Mouse (Mus musculus): Measurements from ENCODE around the gene Stat4.

The Stat4 gene

DNA sequence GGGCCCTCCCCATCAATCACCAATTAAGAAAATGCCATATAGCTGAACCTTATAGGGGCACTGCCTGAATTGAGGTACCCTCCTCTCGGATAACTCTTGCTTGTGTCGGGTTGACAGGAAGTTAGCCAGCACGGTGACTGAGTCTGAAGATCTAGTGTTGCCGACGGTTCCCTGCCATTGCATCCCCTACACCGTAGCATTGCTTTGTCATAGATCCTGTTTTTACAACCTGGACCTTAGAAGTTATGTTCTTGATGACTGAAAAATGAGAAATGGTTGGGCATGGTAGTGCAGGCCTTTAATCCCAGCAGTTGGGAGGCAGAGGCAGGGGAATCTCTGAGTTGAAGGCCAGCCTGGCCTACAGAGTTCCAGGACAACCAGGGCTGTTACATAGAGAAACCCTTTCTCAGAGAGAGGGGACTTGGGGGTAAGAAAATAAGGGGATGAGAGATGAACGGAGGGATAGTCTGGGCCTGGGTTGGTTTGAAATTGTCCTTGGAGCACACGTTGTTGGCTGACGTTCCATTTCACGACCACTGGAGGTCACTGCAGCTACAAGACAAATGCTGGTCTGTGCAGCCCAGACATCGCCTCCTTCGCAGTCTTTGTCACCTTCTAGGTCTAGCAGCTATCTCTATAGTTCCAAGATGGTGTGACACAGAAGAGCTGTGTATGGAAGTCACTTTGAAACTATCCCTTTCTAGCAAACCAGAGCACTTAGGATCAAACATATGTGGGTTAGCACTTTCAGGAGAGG, 159.4 kb downstream of the Stat4 start:
- DNase-seq (ENCODE audit: low spot score) = peak; percentile 82

DNA sequence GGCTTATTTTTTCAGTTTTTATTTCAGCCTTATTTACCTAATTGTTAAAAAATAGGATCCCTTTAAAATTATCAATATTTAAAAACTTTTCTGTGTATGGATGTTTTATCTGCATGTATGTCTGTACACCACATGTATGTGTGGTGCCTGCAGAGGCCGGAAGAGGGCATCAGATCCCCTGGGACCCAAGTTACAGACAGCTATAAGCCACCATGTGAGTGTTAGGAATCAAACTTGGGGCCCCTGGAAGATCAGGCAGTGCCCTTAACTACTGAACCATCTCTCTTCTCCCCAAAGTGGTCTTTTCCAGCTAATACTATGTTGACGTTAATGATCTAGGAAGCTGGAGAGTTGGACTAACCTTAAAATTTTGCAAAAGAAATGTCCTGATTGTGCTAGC, 160.5 kb downstream of the Stat4 start:
- no peak for DNase-seq (ENCODE audit: low spot score)

DNA sequence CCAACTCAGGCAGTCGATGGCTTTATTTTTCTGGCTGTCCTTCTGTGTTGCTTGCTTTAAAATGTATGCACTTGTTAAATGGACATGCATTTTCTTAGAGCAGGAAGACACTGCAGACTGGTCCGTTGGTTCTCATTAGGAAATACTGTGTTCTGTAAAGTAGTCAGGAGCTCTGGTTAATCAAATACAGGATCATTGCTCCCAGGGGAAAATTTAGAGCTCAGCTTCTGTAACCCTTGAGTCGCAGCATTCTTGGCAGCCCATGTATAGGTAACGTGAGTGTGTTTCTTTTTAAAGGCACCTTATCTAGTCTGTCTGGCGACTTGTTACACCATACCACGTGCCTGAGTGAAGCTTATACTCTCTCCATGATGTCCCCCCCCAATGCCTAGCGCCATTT, 161.2 kb downstream of the Stat4 start:
- DNase-seq (ENCODE audit: low spot score) = no peak

DNA sequence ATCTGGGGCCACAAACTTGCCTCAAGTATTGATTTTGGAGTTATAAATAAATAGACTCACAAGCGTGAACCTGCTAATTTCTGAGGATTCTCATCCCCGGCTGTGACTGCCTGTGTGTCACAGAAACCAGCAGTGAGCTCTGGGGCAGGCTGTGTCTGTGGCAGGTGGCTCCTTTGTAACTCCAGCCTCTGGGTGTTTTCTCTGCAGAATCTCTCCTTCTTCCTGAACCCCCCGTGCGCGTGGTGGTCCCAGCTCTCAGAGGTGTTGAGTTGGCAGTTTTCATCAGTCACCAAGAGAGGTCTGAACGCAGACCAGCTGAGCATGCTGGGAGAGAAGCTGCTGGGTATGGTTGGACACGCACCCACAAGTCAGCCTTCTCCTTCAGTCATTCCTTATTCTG, 161.7 kb downstream of the Stat4 start:
- DNase-seq (ENCODE audit: low spot score) = no peak

DNA sequence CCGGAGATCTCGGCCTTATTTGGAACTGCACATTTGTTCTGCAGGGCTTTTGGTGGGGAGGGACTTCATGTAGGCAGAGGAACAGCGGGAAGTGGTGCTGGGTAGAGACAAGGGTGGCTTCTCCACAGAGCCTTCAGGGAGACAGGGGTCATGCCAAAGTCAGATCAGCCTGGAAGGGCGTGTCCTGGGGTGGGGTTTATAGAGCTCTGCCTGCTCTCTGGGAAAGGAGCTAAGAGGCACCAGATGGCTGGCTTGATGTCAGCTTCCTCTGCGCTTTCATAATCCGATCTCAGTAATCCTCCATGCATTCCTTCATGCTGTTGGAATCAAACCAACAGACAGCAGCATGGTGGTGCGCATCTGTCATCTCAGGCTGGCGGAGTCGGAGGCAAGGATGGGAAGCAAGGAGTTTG, 163.0 kb downstream of the Stat4 start:
- DNase-seq (ENCODE audit: low spot score) = peak; percentile 71

DNA sequence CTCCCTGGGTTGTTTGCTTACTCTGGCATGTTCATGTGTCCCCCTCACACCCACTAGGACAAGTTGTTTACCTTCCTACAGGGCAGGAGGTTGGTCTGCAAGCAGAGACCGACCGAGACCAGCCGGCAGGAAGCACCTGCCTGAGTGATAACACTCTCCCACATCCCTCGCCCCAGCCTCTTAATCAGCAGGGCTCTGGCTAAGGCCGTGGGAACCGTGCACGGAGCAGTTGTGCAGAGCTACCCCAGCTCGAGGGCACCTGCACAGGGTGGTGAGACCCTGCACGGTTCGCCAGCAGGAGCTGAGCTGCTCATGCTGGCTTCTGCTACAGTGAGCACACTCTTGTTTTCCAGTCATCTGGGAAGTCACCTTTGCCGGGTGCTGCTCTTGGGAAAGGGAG, 163.7 kb downstream of the Stat4 start:
- DNase-seq (ENCODE audit: low spot score) = no peak

DNA sequence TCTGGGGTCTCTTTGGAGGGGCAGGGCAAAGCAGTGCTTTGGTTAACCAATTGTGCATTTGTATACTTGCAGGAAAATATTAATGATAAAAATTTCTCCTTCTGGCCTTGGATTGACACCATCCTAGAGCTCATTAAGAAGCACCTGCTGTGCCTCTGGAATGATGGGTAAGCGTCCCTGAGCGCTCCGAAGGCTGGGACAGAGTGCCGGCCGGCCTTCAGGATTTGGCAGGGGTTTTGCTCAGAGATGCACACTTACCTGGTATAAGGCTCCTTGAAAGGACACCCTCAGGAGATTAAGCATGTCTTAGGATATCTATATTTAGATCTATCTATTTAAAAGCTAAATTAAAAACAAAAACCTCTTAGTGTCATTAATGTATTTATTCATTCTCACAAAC, 164.2 kb downstream of the Stat4 start:
- DNase-seq (ENCODE audit: low spot score) = no peak

DNA sequence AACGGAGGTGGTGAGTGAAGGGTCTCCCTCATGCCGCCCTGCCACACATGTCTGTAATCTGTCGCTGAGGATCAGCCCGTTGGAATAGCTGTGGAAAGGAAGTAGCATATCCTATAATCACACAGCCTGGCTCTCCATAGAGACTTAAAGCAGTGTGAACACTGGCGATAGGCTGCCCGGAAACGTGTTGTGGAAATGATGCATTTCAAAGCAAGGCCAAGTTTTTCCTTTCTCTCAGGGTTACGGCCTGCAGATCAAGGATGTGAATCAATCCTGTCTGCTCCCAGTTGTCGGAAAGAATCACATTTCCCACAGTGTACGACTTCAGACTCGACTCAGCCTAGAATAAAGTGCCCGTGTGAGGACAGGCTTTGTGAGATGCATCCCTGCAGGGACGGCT, 165.4 kb downstream of the Stat4 start:
- no peak for DNase-seq (ENCODE audit: low spot score)

DNA sequence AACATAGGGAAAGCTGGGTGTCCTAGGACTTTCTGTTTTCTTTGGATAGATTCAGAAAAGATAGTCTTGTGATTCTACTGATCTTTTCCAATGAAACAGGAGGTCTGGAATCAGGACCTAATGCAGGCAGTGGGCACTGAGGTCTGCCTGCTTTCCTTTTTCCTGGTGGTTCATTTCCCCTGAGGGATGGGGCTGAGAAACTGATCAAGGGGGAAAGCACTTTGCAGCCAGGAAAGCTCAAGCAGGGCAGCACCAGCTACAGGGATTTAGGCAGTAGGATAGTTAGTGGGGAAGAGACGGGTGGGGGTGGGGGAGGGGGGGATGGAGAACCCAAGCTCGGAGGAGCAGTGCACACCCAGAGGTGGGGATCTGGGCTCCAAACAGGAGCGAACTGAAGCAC, 166.0 kb downstream of the Stat4 start:
- DNase-seq (ENCODE audit: low spot score) = no peak

DNA sequence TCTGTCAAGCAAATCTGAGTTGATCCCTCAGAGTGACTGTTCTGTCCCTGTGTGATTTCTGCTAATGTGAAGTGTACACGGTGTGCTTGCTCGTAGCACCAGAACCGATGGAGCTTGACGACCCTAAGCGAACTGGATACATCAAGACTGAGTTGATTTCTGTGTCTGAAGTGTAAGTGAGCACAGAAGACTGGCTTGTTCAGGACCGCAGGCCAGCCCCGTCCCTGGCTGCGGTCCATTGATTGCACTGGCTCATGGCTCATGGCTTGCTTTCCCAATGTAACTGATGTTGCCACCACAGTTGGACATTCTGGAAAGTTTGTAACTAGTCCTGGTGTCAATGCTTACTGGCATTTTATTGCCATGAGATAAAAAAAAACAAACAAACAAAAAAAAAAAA, 167.9 kb downstream of the Stat4 start:
- DNase-seq (ENCODE audit: low spot score) = no peak

DNA sequence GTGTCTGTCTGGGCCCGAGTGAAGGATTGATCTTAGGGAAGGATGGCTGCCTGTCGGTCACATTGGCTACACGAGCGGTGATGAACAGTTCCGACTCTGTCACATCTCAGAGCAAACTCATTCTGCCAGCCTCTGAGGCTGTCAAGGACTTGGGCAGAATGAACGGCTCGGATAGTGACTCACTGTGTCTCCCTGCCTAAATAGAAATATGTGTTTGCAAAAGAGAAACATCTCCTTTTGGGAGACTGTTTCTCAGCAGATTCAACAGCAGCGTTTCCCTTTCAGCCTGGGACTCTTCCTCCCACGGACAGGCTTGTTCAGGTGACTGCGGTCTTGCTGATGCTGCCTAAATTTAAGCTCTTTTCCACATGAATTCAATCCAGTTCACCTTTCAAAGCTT, 169.4 kb downstream of the Stat4 start:
- DNase-seq (ENCODE audit: low spot score) = no peak
